Mouse (Mus musculus): ENCODE data around the gene Anks6. TPM values are rescaled to one million over a fixed set of nuclear protein-coding genes. Genes with fewer than 3 reads are reported as not detected.

Anks6 gene
- polyA plus RNA-seq (2012; rRNA removed) = 5.0 and 6.7 TPM in 2 replicates

DNA sequence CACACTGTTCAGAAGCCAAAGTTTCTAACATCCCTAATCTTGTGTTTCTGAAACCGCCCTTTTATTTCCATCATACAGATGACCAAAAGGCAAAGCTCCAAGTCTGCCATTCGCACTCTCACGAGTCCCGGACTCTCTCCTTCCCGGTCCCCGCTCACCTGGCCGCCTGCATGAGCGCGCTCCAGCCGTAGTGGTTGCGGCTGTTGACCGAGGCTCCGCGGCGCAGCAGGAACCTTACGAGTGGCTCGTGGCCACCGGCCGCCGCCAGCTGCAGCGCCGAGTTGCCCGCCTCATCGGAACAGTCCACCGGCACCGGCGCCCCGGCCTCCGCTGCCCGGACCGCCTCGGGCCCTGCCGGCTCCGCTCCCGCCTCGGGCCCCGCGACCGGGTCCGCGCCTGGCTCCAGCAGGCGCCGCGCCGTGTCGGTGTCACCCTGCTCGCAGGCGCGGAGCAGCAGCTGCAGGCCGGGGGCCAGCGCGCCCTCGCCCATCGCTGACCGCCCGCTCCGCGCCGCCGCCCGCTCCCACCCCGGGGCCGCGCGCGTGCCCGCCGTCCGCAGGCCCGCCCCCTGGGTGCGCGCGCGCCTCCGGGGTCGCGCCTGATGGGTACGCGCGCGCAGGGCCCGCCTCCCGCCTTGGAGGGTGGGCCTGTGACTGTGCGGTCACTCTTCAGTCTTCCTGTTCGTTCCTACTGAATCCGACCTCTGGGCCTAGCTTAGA, at the start of gene Anks6:
Gene Anks6, minus strand, starts transcription at position 637 of the 719 bp plus-strand sequence.

DNA sequence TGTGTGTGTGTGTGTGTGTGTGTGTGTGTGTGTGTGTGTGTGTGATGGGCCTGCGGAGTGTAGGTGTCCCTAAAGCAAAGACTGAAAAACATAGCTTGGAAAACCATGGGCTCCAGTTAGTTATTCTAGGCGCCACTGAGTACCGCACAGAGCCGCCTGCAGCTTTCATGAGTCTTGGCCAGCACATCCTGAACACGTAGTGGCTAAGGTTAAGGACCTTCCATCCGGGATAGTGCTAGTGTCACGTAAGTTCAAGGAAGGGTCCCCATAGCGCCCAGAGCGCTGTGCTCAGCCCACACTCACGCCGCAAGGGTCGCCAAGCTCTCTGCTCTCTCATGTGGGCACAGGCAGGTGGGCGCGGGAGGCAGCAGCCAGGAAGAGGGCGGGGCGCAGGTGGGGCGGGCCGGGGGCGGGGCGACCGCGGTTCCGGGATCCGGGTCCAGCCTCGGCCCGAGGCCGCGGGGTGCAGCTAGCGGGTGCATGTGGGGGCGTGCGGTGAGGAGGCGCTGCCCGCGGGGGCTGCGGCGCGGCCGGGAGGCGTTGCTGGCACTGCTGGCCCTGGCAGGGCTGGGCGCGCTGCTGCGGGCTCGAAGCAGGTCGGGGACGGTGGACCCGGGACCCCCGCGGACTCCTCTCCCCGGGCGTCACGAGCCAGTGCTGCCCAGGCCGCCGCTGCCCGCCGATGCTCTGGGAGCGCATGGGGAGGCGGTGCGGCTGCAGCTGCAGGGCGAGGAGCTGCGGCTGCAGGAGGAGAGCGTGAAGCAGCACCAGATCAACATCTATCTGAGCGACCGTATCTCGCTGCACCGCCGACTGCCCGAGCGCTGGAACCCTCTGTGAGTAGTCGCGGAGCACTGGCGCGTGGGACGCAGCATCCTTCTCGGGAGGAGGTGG, 34.5 kb upstream of the Anks6 start, which contains the start of gene Galnt12:
Gene Galnt12, plus strand, starts transcription at position 417 of the 894 bp plus-strand sequence.

GRCm38 (mm10) chr4:46991016-46991958, 65.9 kb downstream of the Anks6 start, which contains the start of gene Gabbr2:
Gene Gabbr2, minus strand, starts transcription at chr4:46991873.

Other genes with a start within 250 kb of the Anks6 start
- 0.06 and 0.15 TPM in 2 replicates for gene Gabbr2, start 65.6 kb downstream of the Anks6 start, polyA plus RNA-seq (2012; rRNA removed)
- 18.4 and 32.0 TPM in 2 replicates for gene Galnt12, start 34.5 kb upstream of the Anks6 start, polyA plus RNA-seq (2012; rRNA removed)
- gene Col15a1, start 150.7 kb upstream of the Anks6 start, polyA plus RNA-seq (2012; rRNA removed) = 26.5 and 38.6 TPM in 2 replicates

Measured in stomach, adult 2 months (tissue).